Mouse (Mus musculus): ENCODE data around the gene Pde4c.
A peak's percentile ranks its signal among the peaks of the same experiment; 100 is the strongest.

Gene Pde4c

DNA sequence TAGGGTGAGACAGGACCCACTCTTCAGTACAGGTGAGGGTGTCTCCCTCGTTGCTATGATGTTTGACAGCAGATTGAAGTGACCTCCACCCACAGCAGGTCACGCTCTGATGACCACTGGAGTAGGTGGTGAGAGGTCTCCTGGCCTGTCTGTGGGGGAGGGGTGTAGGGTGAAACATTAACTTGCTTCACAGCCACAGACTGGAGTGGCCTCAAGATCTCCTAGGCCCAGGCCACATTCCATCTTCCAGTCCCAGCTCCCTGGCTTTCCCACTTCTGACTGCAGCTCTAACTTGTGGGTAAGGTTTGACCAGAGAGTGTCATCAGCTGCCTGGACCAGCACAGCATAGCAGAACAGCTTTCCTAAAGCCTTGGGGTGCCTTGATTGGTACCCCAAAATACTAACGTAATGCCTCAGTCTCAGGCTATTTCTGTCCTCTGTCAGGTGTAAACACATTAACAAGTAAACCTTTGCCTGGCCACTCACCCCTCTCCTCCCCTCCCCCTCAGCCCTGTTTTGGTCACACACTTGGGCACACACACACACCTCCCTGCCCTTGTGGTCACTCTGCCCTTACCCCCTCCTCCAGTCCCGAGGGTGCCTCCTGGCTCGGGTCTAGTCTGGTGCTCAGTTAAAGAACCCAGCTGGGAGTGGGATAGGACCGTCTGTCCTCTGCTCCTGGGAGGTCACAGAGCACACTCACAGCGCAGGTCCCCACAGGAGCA, at the start of gene Pde4c:
TSS of gene Pde4c (plus strand) at position 235 of the 725 bp plus-strand sequence.
- no peak for DNase-seq (ENCODE audit: inconsistent ontology term)

- no peak for DNase-seq (ENCODE audit: inconsistent ontology term)
Observed at GRCm38 (mm10) chr8:70674109-70674508, 49.4 kb upstream of the Pde4c start.

DNA sequence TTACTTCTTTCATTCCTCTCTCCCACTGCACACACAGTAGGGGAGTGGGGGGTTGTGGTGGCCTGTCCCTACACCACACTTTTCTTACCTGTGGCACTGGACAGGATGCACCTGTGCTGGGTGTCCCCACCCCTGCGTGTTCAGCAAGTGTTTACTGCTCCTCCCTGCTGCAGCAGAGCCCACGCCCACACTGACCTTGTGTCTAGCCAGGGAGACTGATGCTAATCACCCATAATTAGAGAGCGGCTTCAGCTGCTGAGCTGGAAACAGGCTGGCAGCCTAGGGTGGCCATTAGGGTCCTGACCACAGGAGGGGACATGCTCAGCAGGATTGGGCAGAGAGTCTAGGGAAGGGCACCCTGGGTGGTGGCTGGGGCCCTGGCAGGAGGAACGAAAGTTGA, 48.8 kb upstream of the Pde4c start:
- DNase-seq (ENCODE audit: inconsistent ontology term): peak; percentile 57

DNA sequence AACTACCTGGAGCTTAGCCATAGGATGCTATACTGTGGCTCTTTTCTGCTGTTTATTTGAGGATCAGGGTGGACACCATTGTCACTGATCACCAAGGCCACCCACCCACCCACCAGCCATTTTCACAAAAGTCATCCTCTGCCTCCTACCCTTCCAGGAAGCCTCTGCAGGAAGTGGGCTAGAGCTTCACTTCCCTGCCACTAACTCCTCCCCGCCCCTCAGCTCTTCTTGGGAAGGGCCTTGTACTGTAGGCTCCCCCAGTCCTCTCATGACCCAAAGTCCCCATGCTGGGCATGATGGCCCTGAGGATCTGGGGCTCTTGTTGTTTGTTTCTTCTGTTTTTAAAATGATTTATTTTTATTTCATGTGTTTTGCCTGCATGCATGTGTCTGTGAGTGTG, 48.2 kb upstream of the Pde4c start:
- no peak for DNase-seq (ENCODE audit: inconsistent ontology term)

DNA sequence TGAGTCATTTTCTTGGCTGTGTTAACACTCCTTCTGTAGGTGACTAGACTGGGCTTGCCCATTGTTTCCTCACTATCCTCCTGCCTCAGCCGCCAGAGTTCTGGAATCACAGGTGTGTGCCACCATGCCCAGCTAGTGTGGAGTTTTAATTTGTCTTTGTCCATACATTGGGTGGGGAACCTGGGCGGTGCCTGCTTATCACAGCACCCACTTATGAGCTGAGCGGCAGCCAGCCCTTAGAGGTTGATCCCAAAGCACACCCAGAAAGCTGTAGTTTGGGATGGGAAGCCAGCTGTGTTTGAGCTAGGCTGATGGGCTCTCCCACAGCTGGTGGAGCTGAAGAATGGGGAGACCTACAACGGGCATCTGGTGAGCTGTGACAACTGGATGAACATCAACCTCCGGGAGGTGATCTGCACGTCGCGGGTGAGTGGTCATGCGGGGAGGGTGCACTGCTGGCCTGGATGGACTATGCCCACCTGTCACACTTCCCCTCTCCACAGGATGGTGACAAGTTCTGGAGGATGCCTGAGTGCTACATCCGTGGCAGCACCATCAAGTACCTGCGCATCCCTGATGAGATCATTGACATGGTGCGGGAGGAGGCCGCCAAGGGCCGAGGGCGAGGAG, 46.0 kb upstream of the Pde4c start:
- DNase-seq (ENCODE audit: inconsistent ontology term): no peak

GRCm38 (mm10) chr8:70678679-70679078, 44.8 kb upstream of the Pde4c start:
- DNase-seq (ENCODE audit: inconsistent ontology term): no peak

DNA sequence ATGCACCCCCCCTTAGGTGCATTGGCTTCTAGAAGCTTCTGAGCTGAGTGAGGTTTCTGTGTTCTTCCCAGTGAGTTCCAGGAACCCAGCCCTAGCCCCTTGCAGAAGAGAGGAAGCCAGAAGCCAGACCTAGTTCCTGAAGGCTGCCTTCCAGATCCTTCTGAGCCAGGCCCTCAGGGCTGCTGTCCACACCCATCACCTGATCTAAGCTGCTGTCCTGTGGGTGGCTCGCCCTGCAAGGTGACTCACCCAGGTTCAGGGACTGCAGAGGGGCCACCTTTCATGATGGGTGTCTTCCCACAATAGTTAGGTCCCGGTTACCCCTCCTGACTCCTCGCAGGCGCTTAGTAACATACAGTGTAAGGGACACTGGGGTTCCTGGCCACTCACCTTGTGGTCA, 44.1 kb upstream of the Pde4c start:
- DNase-seq (ENCODE audit: inconsistent ontology term): no peak

DNA sequence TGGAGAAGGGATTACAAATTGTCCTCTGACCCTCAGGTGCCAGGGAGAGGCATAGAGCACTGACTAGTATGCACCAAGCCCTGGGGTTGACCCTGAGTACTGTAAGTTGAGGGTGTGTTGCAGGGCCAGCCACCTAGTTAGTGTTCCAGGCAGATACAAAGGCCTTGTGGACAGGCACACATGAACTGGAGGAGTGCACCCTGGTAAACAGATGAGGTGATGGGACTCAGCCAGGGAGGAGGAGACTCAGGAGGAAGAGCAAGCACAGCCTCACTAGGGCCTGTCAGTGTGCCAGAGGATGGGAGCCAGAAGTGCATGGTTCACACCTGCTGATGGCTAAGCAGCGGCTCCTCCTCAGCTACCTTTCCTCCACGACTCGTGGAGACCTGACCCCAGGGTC, 43.5 kb upstream of the Pde4c start:
- DNase-seq (ENCODE audit: inconsistent ontology term): no peak

DNA sequence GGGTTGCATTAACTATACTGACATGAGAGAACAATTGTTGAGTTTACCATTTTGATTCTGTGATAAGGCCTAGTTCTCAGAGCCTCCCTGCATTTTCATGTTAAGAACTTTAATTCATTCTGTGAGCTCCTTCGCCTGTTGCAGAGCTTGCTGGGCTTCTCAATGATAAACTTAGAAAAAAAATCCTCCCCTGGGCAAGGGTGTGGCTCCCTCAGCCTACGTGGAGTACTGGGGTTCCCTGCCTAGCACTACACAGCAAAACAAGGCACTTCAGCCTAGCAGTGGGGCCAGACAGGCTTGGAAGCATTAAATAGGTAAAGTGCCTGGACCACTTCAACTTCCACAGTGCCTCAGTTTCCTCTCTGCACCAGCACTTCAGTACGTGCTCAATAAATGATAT, 42.1 kb upstream of the Pde4c start:
- no peak for DNase-seq (ENCODE audit: inconsistent ontology term)

- DNase-seq (ENCODE audit: inconsistent ontology term): peak; percentile 92
Observed at GRCm38 (mm10) chr8:70682193-70682592, 41.3 kb upstream of the Pde4c start.

DNA sequence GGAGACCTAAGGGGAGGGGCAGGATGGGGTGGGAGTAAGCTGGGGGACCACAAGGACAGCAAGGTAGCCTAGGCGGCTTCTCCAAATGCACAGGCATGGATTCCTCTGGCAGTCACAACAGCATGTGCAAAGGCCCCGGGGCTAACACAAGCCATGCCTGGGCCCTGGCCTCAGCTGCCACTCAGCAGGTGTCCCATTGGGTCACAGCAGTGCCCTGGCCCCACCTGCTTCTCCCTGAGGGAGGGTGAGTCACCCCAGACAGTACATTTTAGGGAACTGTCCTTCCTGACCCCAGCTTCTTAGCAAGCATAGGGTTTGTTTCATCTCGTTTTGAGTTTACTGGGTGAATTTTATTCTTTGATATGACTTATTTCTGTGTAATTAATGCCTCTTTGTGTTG, 40.8 kb upstream of the Pde4c start:
- DNase-seq (ENCODE audit: inconsistent ontology term): peak; percentile 46

DNA sequence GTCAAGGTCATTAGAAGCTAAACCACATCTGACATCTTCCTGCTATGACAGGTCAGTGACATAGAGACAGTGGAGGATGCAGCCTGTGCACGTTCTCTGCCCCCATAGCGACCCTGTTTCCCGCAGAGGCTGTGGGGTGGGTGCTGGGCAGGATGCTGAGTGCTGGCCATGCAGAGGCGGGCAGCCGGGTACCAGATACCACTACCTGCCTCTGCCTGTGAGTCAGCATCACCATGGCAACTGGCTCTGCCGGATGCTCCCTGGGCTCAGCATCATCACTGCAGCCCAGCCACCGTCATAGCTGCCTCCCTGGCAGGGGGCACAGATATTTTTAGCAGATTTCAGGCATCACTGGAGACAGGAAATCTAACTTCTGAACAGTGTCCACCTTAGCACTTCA, 39.2 kb upstream of the Pde4c start:
- no peak for DNase-seq (ENCODE audit: inconsistent ontology term)

- DNase-seq (ENCODE audit: inconsistent ontology term): peak; percentile 29
Observed at GRCm38 (mm10) chr8:70687576-70687975, 35.9 kb upstream of the Pde4c start.

DNA sequence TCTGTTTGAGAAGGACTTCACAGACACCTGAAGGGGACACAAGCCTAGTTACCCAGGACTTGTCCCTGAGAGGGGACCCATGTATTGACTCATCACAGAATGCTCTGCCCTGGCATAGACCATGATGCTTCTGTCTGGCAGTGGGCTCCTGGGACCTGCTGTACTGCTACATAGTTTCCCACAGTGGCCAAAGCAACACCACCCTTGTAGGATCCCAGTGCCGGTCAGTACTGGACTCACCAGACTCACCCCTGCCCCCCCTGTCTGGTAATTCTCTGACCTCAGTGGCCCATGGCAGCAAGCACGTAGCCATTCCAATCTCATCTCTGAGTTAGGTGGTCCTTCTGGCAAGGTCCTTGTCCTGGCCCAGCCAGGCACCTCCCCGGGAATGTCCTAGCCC, 35.4 kb upstream of the Pde4c start:
- no peak for DNase-seq (ENCODE audit: inconsistent ontology term)

GRCm38 (mm10) chr8:70689892-70690390, 33.6 kb upstream of the Pde4c start:
- DNase-seq (ENCODE audit: inconsistent ontology term): no peak

DNA sequence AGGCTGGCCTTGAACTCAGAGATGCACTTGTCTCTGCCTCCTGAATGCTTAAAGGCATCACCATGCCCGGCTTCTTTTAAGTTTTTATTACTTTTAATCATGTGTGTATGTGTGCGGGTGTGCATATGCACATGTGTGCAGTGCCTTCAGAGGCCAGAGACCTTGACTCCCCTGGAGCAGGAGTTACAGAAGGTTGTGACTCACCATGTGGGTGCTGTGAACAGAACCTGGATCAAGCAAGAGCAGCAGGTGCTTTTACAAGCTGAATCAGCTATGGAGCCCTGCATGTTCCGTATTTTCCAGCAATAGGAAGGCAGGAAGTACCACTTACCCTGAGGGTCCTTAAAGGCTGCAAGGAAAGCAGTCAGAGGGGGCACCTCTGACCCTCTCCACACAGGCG, 32.3 kb upstream of the Pde4c start:
- no peak for DNase-seq (ENCODE audit: inconsistent ontology term)

- no peak for DNase-seq (ENCODE audit: inconsistent ontology term)
Observed at GRCm38 (mm10) chr8:70691727-70692231, 31.7 kb upstream of the Pde4c start.

GRCm38 (mm10) chr8:70693636-70694035, 29.9 kb upstream of the Pde4c start:
- no peak for DNase-seq (ENCODE audit: inconsistent ontology term)

DNA sequence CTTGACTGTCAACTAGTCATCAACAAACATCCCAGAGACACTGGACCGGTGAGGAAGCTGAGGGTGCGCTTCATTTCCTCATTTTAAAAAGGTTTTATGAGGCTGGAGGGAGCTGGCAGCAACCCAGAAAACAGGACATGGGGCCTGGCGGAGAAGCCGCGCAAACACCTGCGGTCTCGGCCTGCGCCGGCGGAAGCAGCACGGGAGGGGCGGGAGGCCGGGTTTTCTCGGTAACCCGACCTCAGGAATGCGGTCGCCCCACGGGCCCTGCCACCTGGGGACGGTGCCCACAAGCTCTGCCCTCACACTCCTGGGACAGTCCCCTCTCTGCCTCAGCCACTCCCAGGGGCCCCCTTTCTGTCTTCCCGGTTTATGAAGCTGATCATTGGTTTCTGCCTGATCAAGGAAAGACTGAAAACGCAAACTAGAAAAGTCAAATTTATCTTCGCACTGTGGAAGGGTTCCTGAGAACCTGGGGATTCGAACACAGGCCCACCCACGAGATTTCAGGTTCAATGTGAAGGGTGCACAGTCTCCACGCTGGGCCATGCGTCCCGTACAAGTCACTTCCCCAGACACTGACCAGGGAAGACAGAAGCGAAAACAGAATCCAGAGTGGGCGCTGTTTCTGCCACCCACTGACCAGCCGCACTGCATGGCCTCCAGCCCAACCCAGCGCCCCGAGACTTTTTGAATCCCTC, 28.1 kb upstream of the Pde4c start:
- no peak for DNase-seq (ENCODE audit: inconsistent ontology term)

- peak; percentile 76 for DNase-seq (ENCODE audit: inconsistent ontology term)
Observed at GRCm38 (mm10) chr8:70696019-70696885, 27.3 kb upstream of the Pde4c start.

DNA sequence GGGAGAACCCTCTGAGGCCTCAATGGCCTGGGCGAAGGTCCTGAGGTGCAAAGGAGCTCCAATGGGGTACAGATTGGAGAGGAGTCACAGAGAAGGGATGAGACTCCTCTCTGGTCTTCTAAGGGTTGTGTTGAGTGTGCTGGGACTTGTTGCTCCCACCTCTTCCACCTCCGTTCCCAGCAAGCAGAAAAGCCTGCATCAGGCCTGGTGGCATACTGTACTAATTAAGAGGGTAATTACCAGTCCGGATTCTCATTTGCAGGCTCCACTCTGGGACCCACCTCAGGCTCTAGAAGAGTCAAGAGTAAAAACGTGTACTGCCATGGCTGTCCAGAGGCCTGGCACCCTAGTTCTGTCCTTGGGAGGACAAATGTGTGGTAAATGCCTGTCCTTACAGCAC, 26.6 kb upstream of the Pde4c start:
- DNase-seq (ENCODE audit: inconsistent ontology term): no peak

Measured in Muller cell, postnatal 12 days (primary cell).